Mouse (Mus musculus): ENCODE measurements around the gene Zfp446. TPM values are rescaled to one million over a fixed set of nuclear protein-coding genes. Genes with fewer than 3 reads are reported as not detected.

Zfp446 gene
- total and polyA plus RNA-seq, 2 experiments from 2014 or later: 7.6 to 10.9 TPM

GRCm38 (mm10) chr7:13007341-13008092 lies 29.9 kb downstream of the Zfp446 start:
- peak overlapping the region; percentile 3; the same call in 1 of the 2 replicates for H3K4me3 ChIP-seq (ENCODE audit: low read length)
- peaks cover 15% of the 10 kb centered on the region for H3K36me3 ChIP-seq (ENCODE audit: insufficient read depth, low read length)
- H3K9me3 ChIP-seq (ENCODE audit: low read length): no peaks in the 10 kb centered on the region
- H3K4me2 ChIP-seq (ENCODE audit: low read depth, low read length): peak overlapping the region; percentile 39
- DNase-seq (ENCODE audit: low spot score): peak; percentile 12
- H3K27me3 ChIP-seq (ENCODE audit: insufficient read depth, low read length): no peaks in the 10 kb centered on the region
- H3K4me1 ChIP-seq (ENCODE audit: insufficient read depth, low read length): peaks cover 10% of the 10 kb centered on the region; the same call in 1 of the 2 replicates
- 42% methylated on average over 53 of the region's 57 CpGs for WGBS
- peak overlapping the region; percentile 33; the same call in 1 of the 2 replicates for H3K9ac ChIP-seq (replicated peaks; ENCODE audit: low read length)
- H3K27ac ChIP-seq: no peak overlapping the region
- no peak for ATAC-seq
- no peak for TF ChIP-seq CTCF (IDR thresholded peaks at IDR 0.05; ENCODE audit: low read depth)

- peak overlapping the region; percentile 44 for H3K4me3 ChIP-seq (ENCODE audit: low read length)
- H3K4me1 ChIP-seq (ENCODE audit: insufficient read depth, low read length): peaks cover 10% of the 10 kb centered on the region; the same call in 1 of the 2 replicates
- peaks cover 15% of the 10 kb centered on the region for H3K36me3 ChIP-seq (ENCODE audit: insufficient read depth, low read length)
- H3K27me3 ChIP-seq (ENCODE audit: insufficient read depth, low read length): no peaks in the 10 kb centered on the region
- peak overlapping the region; percentile 70 for H3K4me2 ChIP-seq (ENCODE audit: low read depth, low read length)
- peak overlapping the region; percentile 56 for H3K9ac ChIP-seq (replicated peaks; ENCODE audit: low read length)
- TF ChIP-seq CTCF (IDR thresholded peaks at IDR 0.05; ENCODE audit: low read depth): peak; percentile 87
- WGBS: under 1% methylated on average over 42 of the region's 42 CpGs
- H3K27ac ChIP-seq: peak overlapping the region; percentile 73
- peak; percentile 92 for ATAC-seq
- H3K9me3 ChIP-seq (ENCODE audit: low read length): no peaks in the 10 kb centered on the region
- DNase-seq (ENCODE audit: low spot score): peak; percentile 97
These were observed 31.7 kb downstream of the Zfp446 start for GRCm38 (mm10) chr7:13009143-13010004.

DNA sequence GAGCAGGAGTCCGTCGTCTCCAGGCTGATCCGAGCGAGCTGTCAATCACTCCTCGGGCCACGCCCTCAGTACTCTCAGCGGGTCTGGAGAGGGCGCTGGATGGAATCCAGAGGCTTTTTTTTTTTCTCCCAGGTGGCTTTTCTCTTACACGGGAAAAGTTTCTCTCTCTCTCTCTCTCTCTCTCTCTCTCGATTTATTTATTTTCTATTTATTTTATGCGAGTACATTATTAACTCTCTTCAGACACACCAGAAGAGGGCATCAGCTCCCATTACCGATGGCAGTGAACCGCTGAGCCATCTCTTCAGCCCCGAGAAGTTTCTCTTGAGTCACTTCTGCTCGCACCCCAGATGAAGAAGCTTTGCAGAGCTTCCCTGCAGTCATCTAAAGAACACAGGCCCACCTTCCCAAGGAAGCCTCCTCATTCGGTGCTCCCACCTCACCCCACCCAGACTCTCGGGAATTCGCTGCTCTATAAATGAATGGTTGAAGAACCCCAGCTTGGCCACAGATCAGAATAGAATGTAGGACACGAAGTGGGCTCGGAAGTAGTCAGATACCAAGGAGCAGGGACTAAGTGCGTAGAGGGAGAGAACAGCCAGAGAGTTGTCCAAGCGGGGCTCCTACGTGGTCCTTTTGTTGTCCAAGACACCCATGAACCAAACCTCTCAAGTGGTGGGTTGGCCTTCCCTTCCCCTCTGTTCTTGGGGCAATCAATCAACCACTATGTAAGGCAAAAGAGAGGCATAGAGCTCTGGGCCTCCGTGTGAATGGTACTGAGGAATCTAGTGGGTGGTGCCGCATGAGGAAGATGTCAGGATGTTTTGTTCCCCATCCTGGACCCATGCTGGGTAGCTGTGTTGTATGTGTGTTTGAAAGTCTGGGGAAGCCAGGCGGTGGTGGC lies 32.6 kb downstream of the Zfp446 start, which contains the start of gene Zbtb45:
Gene Zbtb45, minus strand, starts transcription at position 30 of the 904 bp plus-strand sequence.
- DNase-seq (ENCODE audit: low spot score) (peak; percentile 5), ATAC-seq (no peak)
- H3K9ac ChIP-seq (replicated peaks; ENCODE audit: low read length): peak within 1 kb of the TSS; percentile 56
- no peaks in the 10 kb centered on the region for H3K27me3 ChIP-seq (ENCODE audit: insufficient read depth, low read length)
- H3K36me3 ChIP-seq (ENCODE audit: insufficient read depth, low read length): peaks cover 15% of the 10 kb centered on the region
- peak; percentile 2; the same call in 1 of the 2 replicates for TF ChIP-seq CTCF (IDR thresholded peaks at IDR 0.05; ENCODE audit: low read depth)
- 5% methylated on average over 26 of the region's 26 CpGs for WGBS
- H3K4me1 ChIP-seq (ENCODE audit: insufficient read depth, low read length): peaks cover 10% of the 10 kb centered on the region; the same call in 1 of the 2 replicates
- peak within 1 kb of the TSS; percentile 73 for H3K27ac ChIP-seq
- no peaks in the 10 kb centered on the region for H3K9me3 ChIP-seq (ENCODE audit: low read length)
- peak within 1 kb of the TSS; percentile 44 for H3K4me3 ChIP-seq (ENCODE audit: low read length)
- H3K4me2 ChIP-seq (ENCODE audit: low read depth, low read length): peak within 1 kb of the TSS; percentile 70

DNA sequence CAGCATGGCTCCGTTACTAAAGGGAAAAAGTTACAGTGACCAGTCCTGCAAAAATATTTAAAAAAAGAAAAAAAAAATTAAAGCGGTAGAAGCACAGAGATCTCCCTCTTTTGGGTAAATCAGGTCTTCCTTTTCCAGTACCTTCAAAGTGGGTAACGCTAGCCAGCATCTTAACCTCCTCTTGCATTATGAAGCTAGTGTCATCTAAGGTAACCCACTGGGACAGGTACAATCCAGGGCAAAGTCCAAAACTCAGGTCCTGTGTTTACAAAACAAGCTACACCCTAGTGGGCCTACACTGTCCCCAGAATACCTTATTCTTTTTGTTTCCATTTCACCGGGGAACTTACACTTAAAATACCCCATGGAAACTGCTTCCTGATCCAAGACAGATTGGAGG lies 36.0 kb downstream of the Zfp446 start:
- Histone ChIP-seq H3K9me3 (ENCODE audit: low read length) (no peaks in the 10 kb centered on the region), H3K9ac (replicated peaks; ENCODE audit: low read length) (no peak overlapping the region), H3K4me2 (ENCODE audit: low read depth, low read length) (no peak overlapping the region), H3K27ac (no peak overlapping the region), H3K36me3 (ENCODE audit: insufficient read depth, low read length) (no peaks in the 10 kb centered on the region), H3K4me3 (ENCODE audit: low read length) (no peak overlapping the region), H3K4me1 (ENCODE audit: insufficient read depth, low read length) (0 out of 2 replicates have a peak, but pooled peaks cover 6% of the 10 kb centered on the region), H3K27me3 (ENCODE audit: insufficient read depth, low read length) (no peaks in the 10 kb centered on the region)
- no peak for TF ChIP-seq CTCF (IDR thresholded peaks at IDR 0.05; ENCODE audit: low read depth)
- ATAC-seq: no peak
- 63% methylated on average over 4 of the region's 4 CpGs for WGBS
- DNase-seq (ENCODE audit: low spot score): no peak

DNA sequence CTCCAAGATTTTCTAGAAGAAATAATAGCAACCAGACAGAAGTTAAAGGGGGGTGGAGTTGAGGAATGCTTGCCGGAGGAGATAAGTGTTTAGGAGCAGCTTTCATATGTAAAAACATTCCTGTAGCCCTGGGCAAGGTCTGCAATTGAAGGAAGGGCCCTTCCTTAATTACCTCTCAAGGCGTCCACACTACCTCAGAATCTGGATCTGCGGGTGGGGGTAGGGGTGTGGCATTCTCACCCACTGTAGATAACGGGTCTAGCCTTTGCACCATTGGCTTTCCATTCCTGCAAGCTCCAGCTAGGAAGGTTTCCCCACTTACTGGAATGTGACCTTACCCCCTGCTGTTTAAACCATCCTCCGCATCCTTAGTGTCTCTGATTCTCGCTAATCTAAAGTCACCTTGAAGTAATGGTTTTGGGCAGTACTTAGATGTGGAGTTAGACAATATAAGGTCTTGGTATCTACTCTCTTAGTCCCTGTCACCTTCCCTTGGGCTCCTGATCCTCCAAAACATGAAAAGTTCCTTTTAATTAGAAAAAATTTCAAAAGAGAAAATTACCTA lies 36.7 kb downstream of the Zfp446 start:
- WGBS: 40% methylated on average over 6 of the region's 6 CpGs
- H3K9ac ChIP-seq (replicated peaks; ENCODE audit: low read length): no peak overlapping the region

More for the DNA sequence above, 36.7 kb downstream of the Zfp446 start:
- H3K36me3 ChIP-seq (ENCODE audit: insufficient read depth, low read length): no peaks in the 10 kb centered on the region
- H3K27ac ChIP-seq: no peak overlapping the region
- no peaks in the 10 kb centered on the region for H3K27me3 ChIP-seq (ENCODE audit: insufficient read depth, low read length)
- no peak overlapping the region for H3K4me2 ChIP-seq (ENCODE audit: low read depth, low read length)
- H3K4me3 ChIP-seq (ENCODE audit: low read length): no peak overlapping the region
- TF ChIP-seq CTCF (IDR thresholded peaks at IDR 0.05; ENCODE audit: low read depth): no peak
- DNase-seq (ENCODE audit: low spot score): no peak
- ATAC-seq: no peak
- 0 out of 2 replicates have a peak, but pooled peaks cover 6% of the 10 kb centered on the region for H3K4me1 ChIP-seq (ENCODE audit: insufficient read depth, low read length)
- H3K9me3 ChIP-seq (ENCODE audit: low read length): no peaks in the 10 kb centered on the region
